Comparison of ENCODE assay signal across 28 mouse cellular contexts in the genomic region with DNA sequence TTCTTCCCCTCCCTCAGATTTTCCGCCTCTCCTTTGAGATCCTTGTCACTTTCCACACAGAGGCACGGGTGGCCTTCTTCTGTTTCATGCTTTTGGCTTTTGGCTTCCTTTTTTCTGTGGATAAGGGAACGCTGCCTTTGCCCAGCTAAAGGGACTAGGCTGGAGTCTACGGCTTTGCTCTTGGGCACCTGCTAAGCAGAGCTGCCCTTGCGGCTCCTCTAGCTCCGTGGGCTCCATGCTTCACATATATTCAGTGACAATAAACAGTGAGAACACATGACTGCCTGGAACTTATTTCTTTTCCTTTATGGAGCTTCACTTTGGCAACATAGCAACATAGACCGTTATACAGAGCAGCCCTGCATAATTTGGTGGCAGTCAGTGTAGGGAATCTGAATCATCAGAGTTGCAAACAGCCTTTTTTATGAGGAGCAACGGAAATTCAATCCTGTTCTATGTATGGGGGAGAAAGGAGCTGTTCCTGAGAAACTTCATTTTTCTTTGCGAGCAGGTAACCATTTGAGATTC. TPM values are rescaled to one million over a fixed set of nuclear protein-coding genes. Genes with fewer than 3 reads are reported as not detected.
A peak's percentile ranks its signal among the peaks of the same experiment; 100 is the strongest.
DNase-seq lines count a peak whose midpoint lies in the region; ATAC-seq and TF ChIP-seq lines count a peak whose summit lies in the region.
"Had no signal": no experiment of that assay in that cellular context is flagged by ENCODE, and none has a peak within 500 bp of the region (broad histone marks: within the 10 kb centered on the region; RNA-seq: fewer than 3 reads in every experiment).

No protein-coding gene starts in this region.

- H3K27ac ChIP-seq in forebrain, postnatal 0 days (ENCODE audit: low read depth, low read length): no peak overlapping the region
- no peak overlapping the region for H3K27ac ChIP-seq in forebrain, embryonic 14.5 days (ENCODE audit: low read depth, low read length)
- H3K27ac ChIP-seq in neural tube, embryonic 15.5 days (replicated peaks): peak overlapping the region; percentile 46; the same call in 1 of the 2 replicates
- H3K27ac ChIP-seq: embryonic facial prominence, embryonic 12.5 days; embryonic facial prominence, embryonic 15.5 days; forebrain, embryonic 15.5 days; gastrocnemius, adult 2 months; heart, embryonic 10.5 days; heart, embryonic 13.5 days; hindbrain, embryonic 14.5 days; hindbrain, postnatal 0 days had no signal

- TF ChIP-seq CTCF in forebrain, postnatal 0 days (IDR thresholded peaks at IDR 0.05; ENCODE audit: low read depth): no peak

- no peak for DNase-seq in forebrain, postnatal 0 days
- no peak for DNase-seq in forebrain, embryonic 14.5 days (ENCODE audit: low spot score)
- DNase-seq in heart, adult 11 months: peak; percentile 53
- DNase-seq in heart, adult 9 months (ENCODE audit: low spot score in 2 of 2): no peak
- DNase-seq in neural tube, embryonic 10.5 days (ENCODE audit: extremely low spot score, low spot score): no peak
- DNase-seq in brain, adult 2 months (ENCODE audit: low read depth, low spot score): peak; percentile 41
- DNase-seq: adrenal gland, adult 8-10 months; adrenal gland, postnatal 25 days; cerebellum, adult 11 months; cerebellum, adult 2 months; cerebellum, adult 9-11 months; cerebellum, postnatal 25 days; gastrocnemius, adult 2 months; gastrocnemius, postnatal 14 days; heart, adult 18-20 months; heart, postnatal 14 days; heart, postnatal 4 days had no signal

- no peaks in the 10 kb centered on the region for H3K4me1 ChIP-seq in forebrain, postnatal 0 days (ENCODE audit: insufficient read depth)
- H3K4me1 ChIP-seq in forebrain, embryonic 14.5 days (ENCODE audit: control insufficient read depth, insufficient read depth, low read length): no peaks in the 10 kb centered on the region
- H3K4me1 ChIP-seq in neural tube, embryonic 15.5 days: 0 out of 2 replicates have a peak, but pooled peaks cover 4% of the 10 kb centered on the region
- H3K4me1 ChIP-seq: embryonic facial prominence, embryonic 12.5 days; embryonic facial prominence, embryonic 15.5 days; forebrain, embryonic 15.5 days; heart, embryonic 10.5 days; heart, embryonic 13.5 days had no signal

- ATAC-seq in forebrain, postnatal 0 days: peak; percentile 65; the same call in 1 of the 2 replicates
- no peak for ATAC-seq in forebrain, embryonic 14.5 days
- ATAC-seq in neural tube, embryonic 15.5 days (ENCODE audit: low FRiP score): no peak
- ATAC-seq in cerebellum, adult (ENCODE audit: insufficient number of reproducible peaks, low FRiP score, low TSS enrichment): no peak
- ATAC-seq: activated CD4-positive, CD25-positive, alpha-beta regulatory T cell, adult 4 months; forebrain, embryonic 15.5 days; hindbrain, postnatal 0 days; inflammation-experienced regulatory T-cells, adult 6 months had no signal

- no peaks in the 10 kb centered on the region for H3K36me3 ChIP-seq in forebrain, postnatal 0 days (ENCODE audit: insufficient read depth)
- no peaks in the 10 kb centered on the region for H3K36me3 ChIP-seq in forebrain, embryonic 14.5 days (ENCODE audit: control insufficient read depth, insufficient read depth, low read length)
- no peaks in the 10 kb centered on the region for H3K36me3 ChIP-seq in neural tube, embryonic 15.5 days
- H3K36me3 ChIP-seq: embryonic facial prominence, embryonic 12.5 days; embryonic facial prominence, embryonic 15.5 days; forebrain, embryonic 15.5 days; heart, embryonic 10.5 days; heart, embryonic 13.5 days had no signal

- H3K27me3 ChIP-seq in forebrain, postnatal 0 days (ENCODE audit: insufficient read depth, low read length): no peaks in the 10 kb centered on the region
- no peaks in the 10 kb centered on the region for H3K27me3 ChIP-seq in forebrain, embryonic 14.5 days (replicated peaks; ENCODE audit: control insufficient read depth, insufficient read depth, low read length)
- no peaks in the 10 kb centered on the region for H3K27me3 ChIP-seq in neural tube, embryonic 15.5 days (replicated peaks)
- H3K27me3 ChIP-seq: embryonic facial prominence, embryonic 12.5 days; embryonic facial prominence, embryonic 15.5 days; forebrain, embryonic 15.5 days; heart, embryonic 13.5 days had no signal

- 63% methylated on average over 9 of the region's 9 CpGs for WGBS in forebrain, postnatal 0 days
- WGBS in forebrain, embryonic 14.5 days: 80% methylated on average over 9 of the region's 9 CpGs
- 64% methylated on average over 9 of the region's 9 CpGs for WGBS in neural tube, embryonic 15.5 days

- H3K4me3 ChIP-seq in forebrain, postnatal 0 days (ENCODE audit: low read depth, low read length): no peak overlapping the region
- no peak overlapping the region for H3K4me3 ChIP-seq in forebrain, embryonic 14.5 days (ENCODE audit: low read depth, low read length)
- H3K4me3 ChIP-seq in neural tube, embryonic 15.5 days (replicated peaks): no peak overlapping the region
- H3K4me3 ChIP-seq: embryonic facial prominence, embryonic 12.5 days; embryonic facial prominence, embryonic 15.5 days; forebrain, embryonic 15.5 days; gastrocnemius, adult 2 months; heart, embryonic 10.5 days; heart, embryonic 13.5 days had no signal

- H3K4me2 ChIP-seq in forebrain, postnatal 0 days (ENCODE audit: low read depth): no peak overlapping the region
- no peak overlapping the region for H3K4me2 ChIP-seq in forebrain, embryonic 14.5 days (ENCODE audit: low read length)
- H3K4me2 ChIP-seq in neural tube, embryonic 15.5 days: no peak overlapping the region
- H3K4me2 ChIP-seq: embryonic facial prominence, embryonic 12.5 days; embryonic facial prominence, embryonic 15.5 days; forebrain, embryonic 15.5 days; heart, embryonic 13.5 days; hindbrain, embryonic 14.5 days had no signal

- H3K9ac ChIP-seq in forebrain, postnatal 0 days: no peak overlapping the region
- H3K9ac ChIP-seq in forebrain, embryonic 14.5 days (ENCODE audit: low read length): no peak overlapping the region
- no peak overlapping the region for H3K9ac ChIP-seq in neural tube, embryonic 15.5 days (replicated peaks)
- H3K9ac ChIP-seq: embryonic facial prominence, embryonic 12.5 days; embryonic facial prominence, embryonic 15.5 days; forebrain, embryonic 15.5 days; heart, embryonic 13.5 days; hindbrain, embryonic 14.5 days had no signal

- H3K9me3 ChIP-seq in forebrain, postnatal 0 days (ENCODE audit: low read length): no peaks in the 10 kb centered on the region
- H3K9me3 ChIP-seq in forebrain, embryonic 14.5 days (replicated peaks; ENCODE audit: control insufficient read depth, low read length): no peaks in the 10 kb centered on the region
- H3K9me3 ChIP-seq in neural tube, embryonic 15.5 days (replicated peaks): no peaks in the 10 kb centered on the region
- H3K9me3 ChIP-seq: embryonic facial prominence, embryonic 12.5 days; embryonic facial prominence, embryonic 15.5 days; forebrain, embryonic 15.5 days; heart, embryonic 10.5 days; heart, embryonic 13.5 days had no signal

RNA-seq across cellular contexts. Expression of a gene that starts 12.5 kb away (rescaled TPM):
- 57.6 and 65.3 TPM in 2 replicates for total RNA-seq in forebrain, postnatal 0 days (2014; rRNA removed)
- 35.0 and 41.0 TPM in 2 replicates for polyA plus RNA-seq in forebrain, postnatal 0 days (2015; fragmentation: Nextera tagmentation; extraction: Ambion mirVana)
- 25.5 and 32.6 TPM in 2 replicates for polyA plus RNA-seq in forebrain, embryonic 14.5 days (2014; fragmentation: Nextera tagmentation; extraction: Ambion mirVana)
- polyA plus RNA-seq in neural tube, embryonic 15.5 days (2015; fragmentation: Nextera tagmentation; extraction: Ambion mirVana): 21.0 and 21.7 TPM in 2 replicates
- polyA plus RNA-seq: activated CD4-positive, CD25-positive, alpha-beta regulatory T cell, adult 4 months had no signal

Comparison
In these comparisons a context has a peak if more than half of its experiments do, and no peak if none do; other contexts are left out.
1. DNase-seq: peak in heart, adult 11 months (single experiment) and brain, adult 2 months (single experiment); none in forebrain, postnatal 0 days (single experiment), forebrain, embryonic 14.5 days (single experiment), heart, adult 9 months (0 of 2) and neural tube, embryonic 10.5 days (single experiment).